Mouse (Mus musculus) mesoderm, embryonic 11.5 days (tissue): Measurements from ENCODE around the gene Teddm1a.

ENCODE experiments used
- DNase-seq: peaks from one replicate; pipeline ENCODE4 v3.0.0-alpha.2; 2012; ENCODE audit warnings: low read depth, low spot score

The Teddm1a gene

DNA sequence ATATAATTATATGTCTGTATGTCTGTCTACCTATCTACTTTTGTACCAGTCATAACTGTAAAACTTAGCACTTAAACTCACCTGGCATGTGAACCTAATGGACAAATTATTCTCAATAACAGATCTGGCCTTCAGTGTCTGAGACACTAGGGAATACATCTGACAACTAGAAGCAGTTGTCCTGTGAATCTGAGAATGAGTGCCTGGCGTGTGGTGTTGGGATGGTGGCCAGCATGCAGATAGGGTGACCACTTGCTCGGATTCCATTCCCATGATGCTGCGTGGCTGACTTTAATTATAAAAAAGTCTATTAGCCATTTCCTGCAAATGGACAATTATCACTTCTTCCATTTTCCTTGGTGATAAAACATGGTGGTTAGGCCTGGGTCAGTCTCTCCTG, 14.3 kb downstream of the Teddm1a start:
- DNase-seq, result no peak

DNA sequence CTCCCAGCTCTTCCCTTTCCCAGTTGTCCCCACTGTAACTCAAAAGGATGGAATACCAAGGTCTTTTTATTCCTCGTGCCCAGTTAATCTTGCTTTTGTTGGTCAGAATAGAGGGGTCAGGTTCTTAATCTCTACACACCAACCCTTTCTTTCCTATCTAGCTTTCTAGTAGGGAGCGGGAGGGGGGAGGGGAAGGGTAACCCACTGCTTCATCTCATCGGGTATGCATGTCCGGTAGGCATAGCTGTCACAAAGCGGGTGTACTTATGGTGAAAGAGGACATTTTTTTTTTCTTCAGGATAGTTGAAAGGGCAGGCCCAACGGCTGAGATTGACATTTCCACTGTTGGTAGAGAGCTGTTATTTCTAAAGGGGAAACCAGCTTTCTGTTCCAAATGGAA, 16.7 kb downstream of the Teddm1a start:
- DNase-seq, result no peak

DNA sequence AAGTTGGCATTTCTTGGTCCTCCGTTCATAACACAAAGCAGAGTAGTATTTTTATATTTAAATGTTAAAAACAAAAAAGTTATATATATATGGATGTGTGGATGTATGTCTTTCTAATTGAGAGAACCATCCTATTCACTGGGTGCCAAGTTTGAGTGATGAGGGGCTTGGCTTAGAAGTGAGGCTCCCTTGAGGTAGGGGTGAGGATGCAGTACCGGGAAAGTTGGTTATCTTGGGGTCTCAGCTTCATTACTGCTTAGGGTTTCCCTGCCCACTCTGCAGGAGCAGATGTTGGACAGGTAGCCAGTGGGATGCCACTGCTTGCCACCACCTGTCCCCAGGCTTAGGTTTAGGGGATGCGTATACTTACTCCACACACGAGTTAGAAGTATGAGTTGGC, 17.2 kb downstream of the Teddm1a start:
- DNase-seq, result no peak

DNA sequence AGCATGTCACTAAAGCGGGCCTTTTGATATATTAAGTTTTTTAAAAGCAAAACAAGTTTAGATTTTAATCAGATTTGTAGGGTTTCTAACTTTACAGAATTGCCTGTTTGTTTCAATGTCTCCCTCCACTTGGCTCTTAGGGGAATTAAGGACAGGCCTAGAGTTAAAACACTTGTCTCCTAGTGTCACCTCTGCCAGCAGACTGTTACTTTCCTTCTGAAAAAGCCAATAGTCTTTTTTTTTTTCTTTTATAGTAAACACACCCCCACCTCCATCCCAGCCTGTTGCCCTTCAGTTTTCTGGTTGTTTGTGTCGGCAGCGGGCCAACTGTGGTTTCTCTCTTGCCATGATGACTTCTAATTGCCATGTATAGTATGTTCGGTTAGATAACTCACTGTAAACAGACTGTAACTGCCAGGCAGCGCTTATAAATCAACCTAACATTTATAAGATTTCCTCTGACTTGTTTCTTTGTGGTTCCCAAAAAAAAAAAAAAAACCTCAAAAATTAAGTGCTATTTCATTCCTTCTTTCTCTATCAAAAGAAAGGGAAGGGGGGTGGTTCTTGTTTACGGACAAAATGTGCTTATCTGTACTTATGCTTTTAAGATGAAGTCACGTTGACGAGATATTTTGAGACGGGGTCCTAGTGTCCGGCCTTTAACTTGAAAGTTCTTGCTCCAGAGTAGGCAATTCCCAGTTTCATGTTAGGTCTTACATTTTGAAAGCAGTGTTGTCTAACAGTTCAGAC, 17.8 kb downstream of the Teddm1a start:
- no peak for DNase-seq

DNA sequence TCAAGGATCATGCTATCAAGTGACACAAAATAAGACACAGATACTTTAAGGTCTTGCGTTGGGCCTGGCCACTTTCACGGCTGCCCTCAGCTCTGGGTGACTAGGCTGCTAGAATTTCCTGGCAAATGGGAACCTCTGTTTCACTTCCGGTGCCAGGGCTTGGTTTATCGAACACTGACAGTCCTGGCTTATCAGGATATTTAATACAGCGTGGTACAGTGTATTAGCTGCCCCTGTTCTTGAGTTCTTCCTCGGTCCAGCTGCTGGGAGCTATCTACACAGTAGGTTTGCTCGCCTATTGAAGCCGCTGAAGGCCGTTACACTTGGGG, 18.4 kb downstream of the Teddm1a start:
- no peak for DNase-seq

DNA sequence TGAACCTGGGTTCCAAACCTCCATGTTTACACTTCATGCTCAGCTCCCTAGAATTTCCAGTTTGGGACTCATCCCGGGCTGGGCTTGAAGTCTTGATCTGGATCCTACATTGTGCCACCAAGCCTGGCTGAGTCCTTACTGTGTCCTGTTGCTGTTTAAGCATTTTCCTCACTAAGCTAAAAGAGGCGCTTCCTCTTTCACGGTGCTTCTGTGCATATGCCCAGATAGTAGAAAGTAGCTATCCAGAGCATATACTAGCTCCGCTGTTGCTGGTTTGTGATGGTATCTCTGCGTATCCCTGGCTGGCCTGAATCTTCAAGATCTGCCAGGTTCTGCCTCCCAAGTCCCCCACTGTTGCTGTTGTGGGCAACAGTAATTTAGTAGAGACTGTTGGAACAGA, 18.9 kb downstream of the Teddm1a start:
- no peak for DNase-seq

DNA sequence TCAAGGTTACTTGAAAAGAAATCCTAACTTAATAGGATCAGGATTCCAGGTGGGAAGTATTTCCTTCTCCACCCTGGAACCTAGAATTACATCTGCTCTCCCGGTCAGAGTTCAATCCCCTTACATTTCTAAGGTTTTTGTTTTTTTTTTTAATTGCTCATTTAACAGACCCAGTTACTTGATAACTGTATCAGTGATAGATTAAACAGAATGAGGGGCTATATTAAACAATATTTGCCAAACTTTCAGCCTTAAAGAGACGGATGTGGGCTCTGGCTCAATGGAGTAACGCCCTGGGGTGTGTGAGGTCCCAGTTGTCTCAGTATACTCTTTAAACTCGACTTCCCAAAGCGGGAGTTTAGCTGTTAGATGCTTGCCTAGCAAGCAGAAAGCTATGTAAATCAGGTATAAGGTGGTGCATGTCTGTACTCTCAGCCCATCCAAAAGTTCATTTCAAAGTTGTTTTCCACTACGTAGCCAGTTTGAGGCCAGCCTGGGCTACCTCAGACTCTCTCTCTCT, 19.8 kb downstream of the Teddm1a start:
- no peak for DNase-seq

DNA sequence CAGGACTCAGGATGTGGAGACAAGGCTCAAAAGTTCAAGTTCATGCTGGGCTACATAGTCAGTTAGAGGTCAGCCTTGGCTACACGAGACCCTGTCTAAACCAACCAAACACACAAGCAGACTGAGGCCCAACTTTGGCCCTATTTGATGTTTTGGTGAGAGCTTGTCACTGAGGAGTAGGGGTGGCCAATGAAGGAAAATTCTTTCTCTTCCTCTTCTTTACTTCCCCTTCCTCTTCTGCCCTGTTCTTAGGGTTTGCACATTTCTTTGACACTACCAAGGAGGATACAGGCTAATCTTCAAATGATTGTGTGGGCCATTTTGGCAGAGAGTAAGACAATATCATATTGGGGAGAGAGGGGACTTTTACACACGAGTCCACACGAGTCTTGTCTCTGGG, 22.3 kb downstream of the Teddm1a start:
- DNase-seq, result no peak

DNA sequence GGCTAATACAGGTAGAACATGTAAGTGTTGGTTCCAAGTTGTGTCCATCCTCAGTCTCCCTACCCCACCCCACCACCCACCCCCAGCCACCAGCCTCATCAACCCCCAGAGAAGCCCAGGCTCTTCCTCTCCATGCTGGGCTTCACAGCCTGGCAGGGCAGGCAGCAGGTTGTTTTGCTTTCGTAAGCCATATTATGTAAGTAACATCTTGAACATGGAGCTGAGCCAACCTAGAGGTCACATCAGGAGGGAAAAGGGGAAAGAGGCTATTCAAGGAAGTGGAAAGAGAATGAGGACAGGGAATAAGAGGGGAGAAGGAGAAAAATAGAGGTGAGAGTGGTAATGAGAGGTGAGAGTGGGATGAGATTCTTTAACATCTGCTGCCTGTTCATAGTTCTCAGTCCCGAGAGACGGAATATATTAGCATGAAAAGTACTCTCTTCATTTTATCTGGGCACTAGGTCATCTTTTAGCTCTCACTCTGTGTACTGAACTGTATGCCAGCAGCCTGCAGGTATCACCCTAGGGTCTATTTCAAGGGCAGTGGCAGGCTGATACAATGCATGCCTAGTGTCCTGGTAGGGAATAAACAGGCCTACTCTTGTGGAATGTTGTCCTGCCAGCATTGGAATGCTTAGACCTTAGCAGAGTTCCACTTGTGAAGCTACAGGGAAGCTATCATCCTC, 27.1 kb downstream of the Teddm1a start:
- DNase-seq, result no peak

DNA sequence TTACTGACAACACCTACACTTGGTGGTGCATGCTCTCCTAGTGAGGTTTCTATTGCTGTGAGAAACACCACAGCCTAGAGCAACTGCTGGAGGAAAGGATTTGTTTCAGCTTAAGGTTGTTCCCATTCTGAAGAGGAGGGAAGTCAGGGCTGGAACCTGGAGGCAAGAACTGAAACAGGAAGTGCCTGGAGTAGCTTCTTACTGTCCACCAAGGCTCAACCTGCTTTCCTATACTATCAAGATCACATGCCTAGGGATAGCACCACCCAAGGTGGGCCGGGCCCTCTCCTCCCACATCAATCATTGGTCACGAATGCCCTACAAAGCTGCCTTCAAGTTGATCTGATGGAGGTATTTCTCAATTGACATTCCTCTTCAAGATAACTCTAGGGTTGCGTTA, 30.1 kb downstream of the Teddm1a start:
- no peak for DNase-seq

DNA sequence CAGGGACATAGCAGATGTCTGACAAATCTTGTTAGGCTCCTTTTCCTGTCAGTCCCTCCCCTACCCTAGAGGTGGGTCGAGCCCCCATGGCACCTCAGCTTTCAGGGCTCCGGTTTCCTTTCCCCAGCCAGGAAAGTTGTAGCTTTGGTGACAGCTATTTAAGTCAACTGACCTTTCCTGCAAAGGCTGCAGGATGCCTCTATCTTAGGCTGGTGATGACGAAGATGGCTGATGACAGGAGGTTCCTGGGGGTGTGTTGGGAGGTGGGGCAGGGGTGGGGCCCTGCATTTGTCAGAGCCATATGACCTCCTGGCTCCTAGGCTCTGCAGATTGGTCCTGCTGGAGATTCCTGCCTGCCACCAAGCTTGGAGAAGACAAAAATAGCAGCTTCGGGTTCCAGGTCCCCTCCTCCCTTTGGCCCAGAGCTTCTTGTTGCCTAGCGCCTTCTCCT, 31.1 kb downstream of the Teddm1a start:
- DNase-seq, result no peak

DNA sequence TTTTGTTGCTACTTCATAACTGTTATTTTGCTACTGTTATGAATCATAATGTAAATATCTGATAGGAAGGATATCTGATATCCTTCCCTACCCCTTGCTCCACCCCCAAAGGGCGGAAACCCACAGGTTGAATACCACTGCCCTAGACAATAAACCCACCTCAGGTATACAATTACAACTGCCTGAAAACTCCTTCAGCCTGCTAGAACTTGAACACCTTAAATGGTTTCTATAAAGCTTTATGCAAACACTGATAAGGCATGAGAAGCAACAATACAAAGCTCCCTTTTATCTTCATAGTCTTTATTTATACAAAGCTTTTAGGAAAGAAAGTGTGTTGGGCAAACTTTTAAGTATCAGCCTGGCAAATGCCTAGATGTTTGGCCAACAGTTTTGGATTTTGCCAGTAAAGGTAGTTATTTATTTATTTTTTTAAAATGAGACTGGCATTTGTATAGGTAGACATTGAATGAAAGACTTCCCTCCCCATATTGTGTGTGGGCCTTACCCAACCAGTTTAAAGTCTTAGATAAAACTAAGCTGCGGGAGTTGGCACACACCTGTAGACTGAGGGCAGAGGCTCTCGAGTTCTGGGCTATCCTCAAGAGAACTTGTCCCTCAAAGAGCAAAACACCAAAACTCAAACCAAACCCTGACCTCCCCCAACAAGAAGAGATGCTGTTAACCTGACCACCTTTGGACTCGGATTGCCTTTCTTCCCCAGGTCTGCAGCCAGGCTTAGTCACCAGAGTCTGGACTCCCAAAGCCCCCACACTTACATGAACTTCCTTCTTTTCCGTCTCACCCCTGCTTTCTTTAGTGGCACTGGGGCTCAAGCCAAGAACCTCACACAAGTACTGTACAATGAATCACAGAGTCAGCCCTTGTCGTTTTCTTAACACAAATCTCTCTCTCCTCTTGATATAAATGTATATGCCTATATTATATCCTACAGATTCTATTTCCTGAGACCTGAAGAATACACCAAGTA, 33.1 kb downstream of the Teddm1a start:
- no peak for DNase-seq

DNA sequence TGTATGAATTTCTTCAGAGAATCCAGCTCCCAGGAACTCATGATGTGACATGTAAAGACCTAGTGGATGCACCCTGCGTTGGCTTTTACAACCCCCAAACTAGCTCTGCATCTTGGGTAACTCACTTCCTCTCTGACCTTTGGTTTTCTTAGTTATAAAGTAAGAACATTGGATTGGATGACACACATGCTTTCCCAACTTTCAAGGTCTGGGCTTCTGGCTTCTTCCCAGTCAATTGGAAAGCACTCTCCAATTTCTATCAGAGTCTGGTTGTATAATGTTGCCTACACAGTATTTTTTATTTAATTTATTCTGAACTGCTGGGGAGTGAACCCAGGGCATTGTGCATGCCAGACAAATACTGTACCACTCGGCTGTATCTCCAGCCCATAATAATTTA, 38.9 kb downstream of the Teddm1a start:
- DNase-seq, result no peak

DNA sequence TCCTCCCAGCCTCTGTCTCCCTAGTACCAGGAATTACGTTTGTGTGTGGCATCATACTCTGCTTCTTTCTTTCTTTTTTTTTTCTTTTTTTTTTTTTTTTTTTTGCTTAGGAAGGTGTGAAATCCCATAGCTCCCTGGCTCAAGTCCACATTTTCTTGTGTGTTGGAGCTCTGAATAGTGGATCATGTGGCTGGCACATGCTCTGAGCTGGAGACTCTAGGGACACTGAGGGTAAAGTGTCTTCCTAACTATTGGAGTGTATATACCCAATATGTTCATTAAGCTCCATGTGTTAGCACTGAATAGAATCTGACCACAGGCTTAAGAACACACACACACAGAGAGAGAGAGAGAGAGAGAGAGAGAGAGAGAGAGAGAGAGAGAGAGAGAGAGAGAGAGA, 42.2 kb downstream of the Teddm1a start:
- DNase-seq, result no peak

DNA sequence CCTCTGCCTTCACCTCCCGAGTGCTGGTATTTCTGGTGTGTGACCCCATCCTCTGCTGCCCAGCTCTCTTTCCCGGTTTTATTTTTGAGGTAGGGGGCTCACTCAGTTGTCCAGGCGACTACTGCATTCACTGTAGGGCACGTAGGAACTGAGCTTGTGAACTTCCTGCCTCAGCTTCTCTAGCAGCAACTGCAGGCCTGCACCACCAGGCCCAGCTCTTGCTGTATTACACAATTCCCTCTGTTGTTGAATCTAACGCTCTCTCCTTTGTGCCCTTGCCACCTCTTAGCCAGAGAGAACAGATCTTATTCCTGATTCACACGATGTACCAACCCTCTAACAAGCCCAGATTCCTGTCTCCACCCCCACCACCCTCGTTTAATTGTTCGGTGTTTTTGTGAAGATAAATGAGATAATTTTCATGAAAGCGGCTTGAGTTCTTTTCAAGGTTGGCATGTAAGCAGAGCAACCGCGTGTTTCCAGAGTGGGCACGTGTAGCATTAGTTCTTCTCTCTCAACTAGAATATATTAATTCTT, 44.4 kb downstream of the Teddm1a start:
- DNase-seq, result no peak

DNA sequence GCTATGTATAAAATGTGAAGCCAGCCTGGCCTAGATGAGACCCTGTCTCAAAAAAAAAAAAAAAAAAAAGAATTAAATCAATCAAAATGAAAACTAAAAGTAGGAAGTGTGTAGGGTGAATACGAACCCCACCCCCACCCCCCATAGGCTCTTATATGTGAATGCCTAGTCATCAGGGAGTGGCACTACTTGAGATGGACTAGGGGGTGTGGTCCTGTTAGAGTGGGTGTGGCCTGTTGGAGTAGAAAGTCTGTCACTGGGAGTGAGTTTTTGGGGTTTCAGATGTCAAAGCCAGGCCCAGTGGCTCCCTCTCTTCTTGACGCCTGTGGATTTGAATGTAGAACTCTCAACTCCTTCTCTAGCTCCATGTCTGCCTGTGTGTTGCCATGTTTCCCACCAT, 45.5 kb downstream of the Teddm1a start:
- DNase-seq, result no peak

DNA sequence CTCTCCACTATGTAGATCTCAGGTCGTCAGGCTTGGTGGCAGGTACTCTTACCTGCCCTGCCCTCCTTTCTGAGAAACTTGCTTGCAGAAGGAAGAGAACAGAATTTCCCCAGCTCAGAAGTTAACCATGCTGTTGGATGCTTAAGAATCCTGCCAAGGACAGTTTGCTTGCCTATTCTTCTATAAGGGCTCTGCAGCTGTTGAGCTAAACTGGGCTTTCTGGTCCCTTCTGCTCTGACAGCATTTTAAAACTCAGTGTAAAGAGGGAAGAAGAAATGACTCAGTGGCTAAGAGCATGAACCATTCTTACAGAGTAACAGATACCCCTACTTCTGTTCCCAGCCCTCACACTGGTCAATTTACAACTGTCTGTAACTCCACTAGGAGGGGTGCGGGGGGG, 49.4 kb downstream of the Teddm1a start:
- DNase-seq, result no peak
